Comparison of ENCODE assay signal across 10 mouse cellular contexts in the genomic region with DNA sequence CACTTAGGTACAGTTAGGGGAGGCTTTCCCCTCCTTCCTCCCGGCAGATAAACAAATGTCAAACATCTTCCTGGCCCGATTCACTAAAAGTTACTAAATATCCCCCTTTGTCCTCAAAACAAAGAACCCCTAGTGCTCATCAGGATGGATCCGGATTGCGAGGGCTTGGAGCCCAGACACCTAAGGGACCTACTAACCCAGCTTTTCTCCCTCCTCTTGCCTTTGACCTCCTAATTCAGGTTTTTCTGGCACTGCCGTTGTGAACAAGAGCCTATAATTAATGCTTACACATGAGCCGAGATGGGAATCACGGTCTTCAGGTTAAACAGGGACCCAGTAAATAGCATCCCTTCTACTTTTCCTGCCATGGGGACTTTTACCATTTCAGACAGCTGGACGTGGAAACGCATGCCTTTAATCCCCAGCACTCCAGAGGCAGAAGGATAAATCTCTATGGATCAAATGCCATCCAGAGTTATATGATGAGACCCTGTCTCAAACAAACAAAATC. TPM values are rescaled to one million over a fixed set of nuclear protein-coding genes. Genes with fewer than 3 reads are reported as not detected.
DNase-seq lines count a peak whose midpoint lies in the region; ATAC-seq and TF ChIP-seq lines count a peak whose summit lies in the region.
"Had no signal": no experiment of that assay in that cellular context is flagged by ENCODE, and none has a peak within 500 bp of the region (broad histone marks: within the 10 kb centered on the region; RNA-seq: fewer than 3 reads in every experiment).

No protein-coding gene starts in this region.

- WGBS in heart, adult 2 months, result 60% methylated on average over 9 of the region's 9 CpGs
- WGBS in forebrain, embryonic 12.5 days, result 3% methylated on average over 9 of the region's 9 CpGs
- WGBS in macrophage (ENCODE audit: missing documents), result 90% methylated on average over 9 of the region's 9 CpGs

- H3K4me1 ChIP-seq in heart, adult 2 months (ENCODE audit: control insufficient read depth, insufficient read depth, low read length), result peaks cover 11% of the 10 kb centered on the region
- H3K4me1 ChIP-seq in E14TG2a.4 (replicated peaks; ENCODE audit: low read depth, low read length), result peaks cover 90% of the 10 kb centered on the region
- peaks cover 68% of the 10 kb centered on the region for H3K4me1 ChIP-seq in forebrain, embryonic 12.5 days

- no peak for TF ChIP-seq POLR2A in heart, adult 2 months (IDR thresholded peaks at IDR 0.05; ENCODE audit: insufficient read depth, low read depth, low read length)

- no peak overlapping the region for H3K4me3 ChIP-seq in heart, adult 2 months
- peak overlapping the region; percentile 68 for H3K4me3 ChIP-seq in E14TG2a.4 (replicated peaks; ENCODE audit: low read length)
- peak overlapping the region; percentile 14; the same call in 1 of the 2 replicates for H3K4me3 ChIP-seq in forebrain, embryonic 12.5 days (replicated peaks)
- no peak overlapping the region for H3K4me3 ChIP-seq in macrophage (ENCODE audit: inconsistent target)

- H3K36me3 ChIP-seq in heart, adult 2 months (ENCODE audit: control insufficient read depth, insufficient read depth, low read length), result no peaks in the 10 kb centered on the region; the same call in 1 of the 2 replicates
- H3K36me3 ChIP-seq in E14TG2a.4 (ENCODE audit: insufficient read depth, low read length), result no peaks in the 10 kb centered on the region
- H3K36me3 ChIP-seq in forebrain, embryonic 12.5 days (replicated peaks), result no peaks in the 10 kb centered on the region
- H3K36me3 ChIP-seq in macrophage (ENCODE audit: inconsistent target), result no peaks in the 10 kb centered on the region

- no peak for ATAC-seq in forebrain, embryonic 12.5 days (ENCODE audit: low FRiP score)

- intact Hi-C loops in heart, adult 2 months (cut with DNase I), result loop anchor here (2.0 kb wide), 1 partner anchor 39 kb away; the partner anchor contains the start of genes Gm49450 and Tuba1a
- intact Hi-C loops in heart, postnatal 36 days (cut with DNase I), result no loop called here

- no peaks in the 10 kb centered on the region for H3K27me3 ChIP-seq in heart, adult 2 months (ENCODE audit: control insufficient read depth, insufficient read depth, low read length)
- no peaks in the 10 kb centered on the region for H3K27me3 ChIP-seq in E14TG2a.4 (ENCODE audit: insufficient read depth, low read length)
- no peaks in the 10 kb centered on the region for H3K27me3 ChIP-seq in forebrain, embryonic 12.5 days

- no peak for DNase-seq in heart, adult 2 months
- DNase-seq in heart, postnatal 36 days, result no peak
- DNase-seq in thymus, postnatal 14 days, result no peak
- no peak for DNase-seq in layer of hippocampus, adult 18-20 months (ENCODE audit: low spot score in 2 of 2)
- DNase-seq in adrenal gland, postnatal 14 days, result no peak

- no peaks in the 10 kb centered on the region for H3K9me3 ChIP-seq in E14TG2a.4 (ENCODE audit: low read length)
- H3K9me3 ChIP-seq in forebrain, embryonic 12.5 days, result no peaks in the 10 kb centered on the region

- TF ChIP-seq CTCF in heart, adult 2 months (IDR thresholded peaks at IDR 0.05), result no peak
- TF ChIP-seq CTCF in E14TG2a.4 (conservative IDR thresholded peaks at IDR 0.05; ENCODE audit: low read length), result no peak

- H3K27ac ChIP-seq in heart, adult 2 months, result peak overlapping the region; percentile 49; the same call in 1 of the 2 replicates
- peak overlapping the region; percentile 95 for H3K27ac ChIP-seq in forebrain, embryonic 12.5 days
- peak overlapping the region; percentile 94 for H3K27ac ChIP-seq in macrophage

- no peak overlapping the region for H3K9ac ChIP-seq in heart, adult 2 months (ENCODE audit: low read depth, low read length)
- H3K9ac ChIP-seq in forebrain, embryonic 12.5 days, result peak overlapping the region; percentile 57

- H3K79me2 ChIP-seq in heart, adult 2 months (replicated peaks; ENCODE audit: control insufficient read depth, insufficient read depth, low read length), result no peaks in the 10 kb centered on the region
- no peaks in the 10 kb centered on the region for H3K79me2 ChIP-seq in macrophage (ENCODE audit: inconsistent target)

- peak overlapping the region; percentile 72 for H3K4me2 ChIP-seq in forebrain, embryonic 12.5 days

- no peak for TF ChIP-seq EP300 in heart, adult 2 months (IDR thresholded peaks at IDR 0.05; ENCODE audit: insufficient read depth, low read depth, low read length)

RNA-seq across cellular contexts. Expression of gene Tuba1a, which starts 38.1 kb away (rescaled TPM):
- total RNA-seq in heart, adult 2 months (2021), result 10 to 100 TPM; 57.0 to 85.0 TPM
- 165 and 235 TPM in 2 replicates for polyA plus RNA-seq in heart, adult 2 months (2012; rRNA removed)
- total RNA-seq in heart, postnatal 36 days (2021), result 10 to 100 TPM; 73.0 to 74.5 TPM
- 7,386 and 7,785 TPM in 2 replicates for polyA plus RNA-seq in forebrain, embryonic 12.5 days (2016; fragmentation: Nextera tagmentation; extraction: Ambion mirVana)
- 10 to 100 TPM in 1 of 26 experiments, 1 to 10 TPM in 23, under 1 TPM in 1, not detected in 1; 0.95 to 61.2 (median 3.6) TPM for total RNA-seq in macrophage (2018; cell fraction: chromatin; rRNA removed)
- total RNA-seq in macrophage (2018; cell fraction: cytosol; rRNA removed), result 10 to 100 TPM; 43.8 to 83.3 (median 62.4) TPM
- 10 to 100 TPM in 23 of 26 experiments, 1 to 10 TPM in 3; 7.0 to 40.8 (median 19.8) TPM for total RNA-seq in macrophage (2018; cell fraction: nucleus; rRNA removed)
- polyA plus RNA-seq in macrophage (2018), result 37.8 to 73.9 TPM (median 54.5 TPM) in 3 replicates
- 100 to 1,000 TPM; 699 to 750 TPM for total RNA-seq in layer of hippocampus, adult 18-20 months (2021)
- 124 and 185 TPM in 2 replicates for total RNA-seq in adrenal gland, postnatal 14 days (2021)

RNA-seq across cellular contexts. Expression of gene Tuba1c, which starts 38.1 kb away (rescaled TPM):
- 10 to 100 TPM; 30.1 to 39.0 TPM for total RNA-seq in heart, adult 2 months (2021)
- polyA plus RNA-seq in heart, adult 2 months (2012; rRNA removed), result 58.6 and 74.4 TPM in 2 replicates
- total RNA-seq in heart, postnatal 36 days (2021), result 10 to 100 TPM; 29.7 to 33.9 TPM
- 107 and 111 TPM in 2 replicates for polyA plus RNA-seq in forebrain, embryonic 12.5 days (2016; fragmentation: Nextera tagmentation; extraction: Ambion mirVana)
- 100 to 1,000 TPM in 10 of 26 experiments, 10 to 100 TPM in 16; 29.8 to 187 (median 71.5) TPM for total RNA-seq in macrophage (2018; cell fraction: chromatin; rRNA removed)
- total RNA-seq in macrophage (2018; cell fraction: cytosol; rRNA removed), result 100 to 1,000 TPM; 160 to 470 (median 218) TPM
- total RNA-seq in macrophage (2018; cell fraction: nucleus; rRNA removed), result 100 to 1,000 TPM in 18 of 26 experiments, 10 to 100 TPM in 8; 64.8 to 241 (median 115) TPM
- 112 to 385 TPM (median 315 TPM) in 3 replicates for polyA plus RNA-seq in macrophage (2018)
- 10 to 100 TPM; 48.9 to 55.6 TPM for total RNA-seq in layer of hippocampus, adult 18-20 months (2021)
- 200 and 223 TPM in 2 replicates for total RNA-seq in adrenal gland, postnatal 14 days (2021)

RNA-seq across cellular contexts. Expression of gene Gm49450, which starts 38.2 kb away (rescaled TPM):
- not detected for total RNA-seq in heart, adult 2 months (2021)
- 26.2 TPM in 1 of 2 replicates, not detected in the other for polyA plus RNA-seq in heart, adult 2 months (2012; rRNA removed)
- not detected for total RNA-seq in heart, postnatal 36 days (2021)
- polyA plus RNA-seq in forebrain, embryonic 12.5 days (2016; fragmentation: Nextera tagmentation; extraction: Ambion mirVana), result not detected in 2 replicates
- 1 to 10 TPM in 2 of 26 experiments, not detected in 24; 1.0 to 1.4 TPM for total RNA-seq in macrophage (2018; cell fraction: chromatin; rRNA removed)
- not detected for total RNA-seq in macrophage (2018; cell fraction: cytosol; rRNA removed)
- not detected for total RNA-seq in macrophage (2018; cell fraction: nucleus; rRNA removed)
- 0.27 TPM in 1 of 3 replicates, not detected in the others for polyA plus RNA-seq in macrophage (2018)
- total RNA-seq in layer of hippocampus, adult 18-20 months (2021), result not detected
- not detected in 2 replicates for total RNA-seq in adrenal gland, postnatal 14 days (2021)
- total RNA-seq: adrenal gland, postnatal 4 days; left cerebral cortex, postnatal 36 days had no signal

RNA-seq across cellular contexts. Expression of gene Tuba1b, which starts 57.2 kb away (rescaled TPM):
- total RNA-seq in heart, adult 2 months (2021), result 100 to 1,000 TPM; 129 to 144 TPM
- polyA plus RNA-seq in heart, adult 2 months (2012; rRNA removed), result 534 and 728 TPM in 2 replicates
- total RNA-seq in heart, postnatal 36 days (2021), result 100 to 1,000 TPM; 130 to 145 TPM
- 1,790 and 1,867 TPM in 2 replicates for polyA plus RNA-seq in forebrain, embryonic 12.5 days (2016; fragmentation: Nextera tagmentation; extraction: Ambion mirVana)
- total RNA-seq in macrophage (2018; cell fraction: chromatin; rRNA removed), result 100 to 1,000 TPM in 1 of 26 experiments, 10 to 100 TPM in 25; 26.7 to 113 (median 46.1) TPM
- total RNA-seq in macrophage (2018; cell fraction: cytosol; rRNA removed), result 100 to 1,000 TPM; 295 to 861 (median 494) TPM
- 100 to 1,000 TPM in 19 of 26 experiments, 10 to 100 TPM in 7; 59.3 to 433 (median 153) TPM for total RNA-seq in macrophage (2018; cell fraction: nucleus; rRNA removed)
- 371 to 1,063 TPM (median 789 TPM) in 3 replicates for polyA plus RNA-seq in macrophage (2018)
- 100 to 1,000 TPM; 448 to 490 TPM for total RNA-seq in layer of hippocampus, adult 18-20 months (2021)
- total RNA-seq in adrenal gland, postnatal 14 days (2021), result 337 and 342 TPM in 2 replicates

Comparison
In these comparisons a context has a peak if more than half of its experiments do, and no peak if none do; other contexts are left out.
1. H3K4me3 ChIP-seq: peak in E14TG2a.4 (single experiment) and forebrain, embryonic 12.5 days (single experiment); none in heart, adult 2 months (single experiment) and macrophage (single experiment).
2. Peak in every context shown above with its lines, with median percentiles within 50 percentile points of each other: H3K27ac ChIP-seq.